Mouse (Mus musculus): ENCODE results near the gene Hspa8. TPM values are rescaled to one million over a fixed set of nuclear protein-coding genes. Genes with fewer than 3 reads are reported as not detected.
A peak's percentile ranks its signal among the peaks of the same experiment; 100 is the strongest.

Hspa8 gene
- total RNA-seq, 2 experiments from 2014 or later, result 2,189 to 2,356 TPM

- intact Hi-C loops (cut with DNase I), result loop anchor here (5.0 kb wide), 1 partner anchor 168 kb away; no protein-coding TSS in a partner anchor
- peak; percentile 83 to 90 for DNase-seq (ENCODE audit: low spot score in 2 of 2)
Measured at GRCm38 (mm10) chr9:40805263-40805662, 4.5 kb downstream of the Hspa8 start.

DNA sequence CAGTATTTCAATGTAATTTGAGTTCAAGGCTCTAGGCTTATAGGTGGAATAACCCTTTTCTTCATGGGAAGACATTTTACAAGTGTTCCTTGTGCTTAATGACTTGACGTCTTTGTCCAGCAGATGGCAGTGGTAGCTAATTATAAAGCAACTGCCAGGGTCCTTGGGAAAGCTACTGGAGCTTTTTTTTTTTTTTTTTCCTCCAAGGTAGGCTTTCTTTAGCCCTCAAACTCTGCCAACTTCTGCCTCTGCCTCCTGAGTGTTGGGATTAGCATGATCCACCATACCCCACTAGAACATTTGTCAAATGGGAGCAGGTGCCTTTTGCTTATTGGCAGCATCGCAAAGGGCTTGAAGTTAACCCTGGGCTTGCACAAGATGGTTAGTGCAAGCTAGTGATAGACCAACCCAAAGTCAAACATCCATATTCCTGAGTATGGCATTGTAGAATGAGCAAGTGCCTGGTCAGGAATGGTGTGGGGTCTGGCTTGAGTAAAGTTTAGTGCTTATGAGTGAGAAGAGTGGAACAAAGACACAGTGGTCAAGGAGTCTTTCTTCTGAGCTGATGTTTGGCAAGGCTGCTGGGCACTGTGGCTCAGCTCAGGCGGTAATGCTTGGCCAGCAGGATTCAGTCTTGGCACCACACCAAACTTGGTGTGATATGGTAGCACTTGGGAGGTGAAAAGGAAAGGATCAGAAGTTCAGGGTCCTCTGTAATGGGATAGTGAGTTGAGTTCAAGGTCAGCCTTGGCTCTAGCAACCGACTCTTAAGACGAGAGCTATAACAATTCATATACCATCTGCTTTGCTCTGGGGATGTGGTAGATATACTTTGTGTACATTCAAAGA lies 5.9 kb downstream of the Hspa8 start:
- intact Hi-C loops (cut with DNase I), result loop anchor here (5.0 kb wide), 1 partner anchor 169 kb away; no protein-coding TSS in a partner anchor
- no peak for DNase-seq (ENCODE audit: low spot score in 2 of 2)

- intact Hi-C loops (cut with DNase I), result loop anchor here (5.0 kb wide), 1 partner anchor 170 kb away; no protein-coding TSS in a partner anchor
- peak in 1 of 2 experiments; percentile 39 for DNase-seq (ENCODE audit: low spot score in 2 of 2)
Measured at GRCm38 (mm10) chr9:40807289-40807920, 6.6 kb downstream of the Hspa8 start.

- DNase-seq (ENCODE audit: low spot score in 2 of 2), result no peak
- intact Hi-C loops (cut with DNase I), result loop anchor here (5.0 kb wide), 1 partner anchor 171 kb away; no protein-coding TSS in a partner anchor
Measured at GRCm38 (mm10) chr9:40808061-40808906, 7.5 kb downstream of the Hspa8 start.

- DNase-seq (ENCODE audit: low spot score in 2 of 2), result no peak
- intact Hi-C loops (cut with DNase I), result loop anchor here (5.0 kb wide), 1 partner anchor 172 kb away; no protein-coding TSS in a partner anchor
Measured at GRCm38 (mm10) chr9:40808907-40809280, 8.1 kb downstream of the Hspa8 start.

GRCm38 (mm10) chr9:40811860-40812259 lies 11.1 kb downstream of the Hspa8 start:
- intact Hi-C loops (cut with DNase I), result no loop called here
- DNase-seq (ENCODE audit: low spot score in 2 of 2), result no peak

- intact Hi-C loops (cut with DNase I), result no loop called here
Measured at GRCm38 (mm10) chr9:40814060-40814459, 13.3 kb downstream of the Hspa8 start.

DNA sequence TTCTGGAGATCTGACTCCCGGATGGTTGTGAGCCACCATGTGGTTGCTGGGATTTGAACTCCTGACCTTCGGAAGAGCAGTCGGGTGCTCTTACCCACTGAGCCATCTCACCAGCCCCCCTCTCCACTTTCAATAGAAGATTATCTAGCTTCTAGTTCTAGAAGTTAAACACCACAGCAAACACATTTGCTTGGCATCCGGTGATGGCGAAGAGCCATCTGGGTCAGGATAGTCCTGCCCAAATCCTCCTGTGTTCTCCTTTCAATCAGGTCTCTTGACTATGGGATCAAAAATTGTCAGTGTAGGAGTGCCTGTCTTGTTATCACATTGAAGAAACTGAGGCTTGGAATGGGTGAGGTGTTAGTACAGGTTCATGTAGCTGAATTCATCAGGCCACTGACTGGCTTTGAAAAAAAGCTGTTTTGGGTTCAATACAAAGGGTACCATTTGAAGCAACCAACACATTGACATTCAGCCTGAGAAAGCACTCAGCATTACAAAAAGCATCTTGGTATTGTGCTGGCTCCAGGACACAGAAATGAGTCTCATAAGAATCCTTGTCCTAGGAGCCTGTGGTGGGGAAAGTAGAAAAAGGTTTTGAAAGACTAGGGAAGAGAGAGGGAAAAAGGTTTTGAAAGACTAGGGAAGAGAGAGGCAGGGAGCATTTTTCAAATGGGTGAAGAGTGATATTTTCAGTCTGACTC lies 16.7 kb downstream of the Hspa8 start:
- no peak for DNase-seq (ENCODE audit: low spot score in 2 of 2)
- intact Hi-C loops (cut with DNase I), result no loop called here

More at GRCm38 (mm10) chr9:40814060-40814459, 13.3 kb downstream of the Hspa8 start:
- no peak for DNase-seq (ENCODE audit: low spot score in 2 of 2)

DNA sequence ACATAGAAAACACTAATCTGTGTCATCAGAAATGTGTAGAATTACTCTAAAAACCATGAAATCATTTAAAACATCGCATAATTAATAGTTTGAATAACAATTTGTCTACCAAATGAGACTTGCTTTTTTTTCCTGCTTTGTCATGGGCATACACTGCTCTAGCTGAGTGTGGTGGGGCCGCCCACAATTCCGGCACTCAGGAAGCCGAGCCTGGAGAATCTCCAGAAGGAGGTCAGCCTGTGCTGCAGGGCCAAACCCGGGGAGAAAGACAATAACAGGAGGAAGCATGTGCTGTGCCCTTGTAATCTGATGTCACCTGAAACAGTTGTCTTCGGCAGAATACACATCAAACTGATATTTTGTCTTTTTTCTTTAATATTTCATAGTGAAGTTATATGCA lies 24.8 kb downstream of the Hspa8 start:
- intact Hi-C loops (cut with DNase I), result no loop called here
- no peak for DNase-seq (ENCODE audit: low spot score in 2 of 2)

DNA sequence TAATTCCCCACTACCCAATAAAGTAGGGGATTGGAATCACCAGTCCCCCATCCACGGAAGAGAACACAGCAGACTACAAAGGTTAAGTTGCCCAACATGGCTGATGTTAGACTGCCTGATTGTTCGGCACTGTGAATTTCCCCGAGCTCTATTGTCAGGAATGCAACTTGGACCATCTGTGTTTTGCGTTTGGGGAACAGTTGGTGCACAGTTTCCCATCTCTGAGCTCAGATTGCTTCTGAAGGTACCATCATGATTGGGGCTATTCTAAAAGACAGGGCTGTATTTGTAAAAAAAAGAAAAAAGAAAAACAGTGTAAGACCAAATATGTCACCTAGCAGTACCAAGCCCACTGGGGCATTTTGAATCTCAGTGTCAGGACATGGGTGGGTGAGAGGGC lies 26.6 kb downstream of the Hspa8 start:
- intact Hi-C loops (cut with DNase I), result no loop called here
- no peak for DNase-seq (ENCODE audit: low spot score in 2 of 2)

DNA sequence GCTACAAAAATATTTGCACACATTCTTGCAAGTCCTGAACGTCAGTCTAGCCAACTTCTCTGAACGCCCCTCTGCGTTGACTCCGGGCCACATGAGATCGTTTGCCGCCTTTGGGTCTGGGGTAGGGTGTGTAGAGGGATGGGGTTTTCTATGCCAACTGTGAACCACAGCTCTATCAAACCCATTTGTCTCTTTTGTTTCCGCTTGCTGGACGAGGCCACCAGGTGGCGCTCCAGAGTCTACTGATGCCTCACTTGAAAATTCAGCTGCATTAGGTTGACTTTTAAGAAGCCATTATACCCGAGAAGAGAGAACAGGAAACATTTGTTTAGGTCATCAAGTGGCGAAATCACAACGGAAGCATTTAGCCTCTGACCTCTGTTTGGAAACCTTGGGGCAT lies 33.8 kb downstream of the Hspa8 start:
- intact Hi-C loops (cut with DNase I), result loop anchor here (2.0 to 10.0 kb wide), 3 partner anchors 100 to 353 kb away; no protein-coding TSS in a partner anchor
- peak; percentile 82 to 88 for DNase-seq (ENCODE audit: low spot score in 2 of 2)

DNA sequence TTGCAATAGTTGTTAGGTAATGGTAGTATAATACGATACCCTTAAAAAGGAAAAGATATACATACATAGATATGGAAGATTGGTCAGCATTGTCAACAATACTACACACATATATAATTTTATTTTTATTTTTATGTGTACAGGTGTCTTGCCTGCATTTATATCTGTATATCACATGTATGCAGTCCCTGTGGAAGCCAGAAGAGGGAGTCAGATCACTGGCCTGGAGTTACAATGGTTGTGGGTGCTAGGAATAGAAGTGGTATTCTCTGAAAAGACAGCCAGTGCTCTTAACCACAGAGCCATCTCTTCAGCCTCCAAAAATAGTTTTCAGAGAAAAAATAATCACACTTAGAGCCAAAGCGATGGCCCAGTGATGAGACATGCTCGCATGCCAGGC lies 35.9 kb downstream of the Hspa8 start:
- intact Hi-C loops (cut with DNase I), result loop anchor here (10.0 kb wide), 1 partner anchor 98 kb away; no protein-coding TSS in a partner anchor
- no peak for DNase-seq (ENCODE audit: low spot score in 2 of 2)

GRCm38 (mm10) chr9:40839662-40840061 lies 38.9 kb downstream of the Hspa8 start:
- DNase-seq (ENCODE audit: low spot score in 2 of 2), result no peak
- intact Hi-C loops (cut with DNase I), result loop anchor here (10.0 kb wide), 1 partner anchor 95 kb away; no protein-coding TSS in a partner anchor

DNA sequence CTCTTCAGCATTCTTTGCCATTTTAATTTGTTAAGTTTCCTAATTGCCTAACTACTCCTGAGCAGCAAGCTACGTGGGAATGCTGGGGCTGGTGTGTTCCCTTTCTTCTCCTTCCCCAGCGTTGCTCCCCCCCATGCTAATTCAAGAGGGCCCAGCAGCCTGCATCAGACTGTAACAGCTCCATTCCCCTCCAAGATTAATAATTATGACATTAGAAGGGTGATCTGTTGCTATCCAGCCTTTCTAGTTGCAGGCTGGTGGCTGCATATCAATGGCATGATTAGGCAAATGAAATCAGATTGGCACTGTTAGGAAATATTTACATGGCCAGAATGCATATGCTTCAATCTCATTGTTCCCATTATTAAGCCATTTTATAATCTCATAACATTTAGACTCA lies 50.7 kb downstream of the Hspa8 start:
- peak in 1 of 2 experiments; percentile 15 for DNase-seq (ENCODE audit: low spot score in 2 of 2)
- intact Hi-C loops (cut with DNase I), result no loop called here

DNA sequence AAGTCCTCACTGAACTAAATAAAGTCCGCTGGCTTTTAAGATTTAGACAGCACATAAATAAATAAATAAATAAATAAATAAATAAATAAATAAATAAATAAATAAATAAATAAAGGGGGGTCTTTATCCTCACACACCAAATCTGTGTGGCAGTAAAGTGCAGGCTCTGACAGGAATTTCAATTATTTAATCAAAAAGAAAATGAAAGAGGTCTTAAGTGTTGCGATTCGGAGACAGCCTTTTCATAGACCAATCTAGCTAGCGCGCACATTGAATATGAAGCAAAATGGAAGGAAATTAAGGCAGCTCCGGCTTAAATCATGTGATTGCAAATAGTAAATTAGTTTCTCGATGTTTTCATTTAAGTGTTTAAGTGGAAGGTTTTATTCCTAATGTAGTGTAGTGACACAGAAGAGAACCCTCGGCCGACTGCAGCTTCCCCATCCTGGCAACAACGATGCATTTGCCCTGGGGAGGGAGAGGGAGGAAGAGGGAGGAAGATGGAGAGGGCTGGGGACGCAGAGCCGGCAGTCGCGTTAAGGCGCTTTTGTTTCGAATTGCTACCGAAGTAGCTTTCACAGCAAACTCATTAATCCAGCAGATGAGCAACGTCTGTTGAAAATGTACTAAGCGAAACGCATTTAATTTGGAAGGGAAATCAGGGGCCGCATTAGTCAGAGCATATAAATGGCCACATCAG lies 57.8 kb downstream of the Hspa8 start:
- DNase-seq (ENCODE audit: low spot score in 2 of 2), result peak in 1 of 2 experiments; percentile 14

DNA sequence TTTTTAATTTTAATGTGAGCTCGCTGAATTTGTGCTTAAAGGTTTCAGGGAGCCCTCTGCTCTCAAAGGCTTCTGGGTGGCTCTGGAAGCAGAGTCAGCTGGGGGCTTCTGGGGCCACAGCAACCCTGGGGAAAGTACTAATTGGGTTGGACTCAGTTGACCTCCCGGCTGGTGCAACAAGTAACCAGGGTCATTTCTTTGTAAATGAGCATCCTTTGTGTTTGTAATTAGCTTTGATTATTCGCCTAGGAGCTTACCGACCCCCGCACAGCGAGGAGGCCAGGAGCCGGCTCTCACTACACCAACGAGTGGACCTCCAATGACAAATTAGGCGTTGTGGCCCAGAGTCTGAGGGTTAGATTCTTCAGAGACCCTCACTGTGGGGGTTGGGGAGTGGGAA lies 58.4 kb downstream of the Hspa8 start:
- DNase-seq (ENCODE audit: low spot score in 2 of 2), result peak in 1 of 2 experiments; percentile 20
- intact Hi-C loops (cut with DNase I), result no loop called here

More for the DNA sequence above, 57.8 kb downstream of the Hspa8 start:
- intact Hi-C loops (cut with DNase I), result no loop called here

Measured in left cerebral cortex, postnatal 14 days (tissue).